Mouse (Mus musculus) embryo, embryonic 9.5 days (tissue): ENCODE results near the gene Mylk4.

Source experiments
- DNase-seq: peaks from one replicate; pipeline ENCODE4 v3.0.0-alpha.2; 2017; ENCODE audit errors: extremely low spot score

The Mylk4 gene

DNA sequence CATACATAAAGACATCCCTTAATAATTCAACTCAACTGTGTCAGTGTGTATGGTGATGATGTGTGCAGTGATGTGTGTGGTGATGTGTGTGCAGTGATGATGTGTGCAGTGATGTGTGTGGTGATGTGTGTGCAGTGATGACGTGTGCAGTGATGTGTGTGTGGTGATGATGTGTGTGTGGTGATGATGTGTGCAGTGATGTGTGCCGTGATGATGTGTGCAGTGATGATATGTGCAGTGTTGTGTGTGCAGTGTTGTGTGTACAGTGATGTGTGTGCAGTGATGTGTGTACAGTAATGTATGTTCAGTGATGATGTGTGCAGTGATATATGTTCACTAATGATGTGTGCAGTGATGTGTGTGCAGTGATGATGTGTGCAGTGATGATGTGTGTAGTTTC, 75.9 kb downstream of the Mylk4 start:
- DNase-seq: no peak

DNA sequence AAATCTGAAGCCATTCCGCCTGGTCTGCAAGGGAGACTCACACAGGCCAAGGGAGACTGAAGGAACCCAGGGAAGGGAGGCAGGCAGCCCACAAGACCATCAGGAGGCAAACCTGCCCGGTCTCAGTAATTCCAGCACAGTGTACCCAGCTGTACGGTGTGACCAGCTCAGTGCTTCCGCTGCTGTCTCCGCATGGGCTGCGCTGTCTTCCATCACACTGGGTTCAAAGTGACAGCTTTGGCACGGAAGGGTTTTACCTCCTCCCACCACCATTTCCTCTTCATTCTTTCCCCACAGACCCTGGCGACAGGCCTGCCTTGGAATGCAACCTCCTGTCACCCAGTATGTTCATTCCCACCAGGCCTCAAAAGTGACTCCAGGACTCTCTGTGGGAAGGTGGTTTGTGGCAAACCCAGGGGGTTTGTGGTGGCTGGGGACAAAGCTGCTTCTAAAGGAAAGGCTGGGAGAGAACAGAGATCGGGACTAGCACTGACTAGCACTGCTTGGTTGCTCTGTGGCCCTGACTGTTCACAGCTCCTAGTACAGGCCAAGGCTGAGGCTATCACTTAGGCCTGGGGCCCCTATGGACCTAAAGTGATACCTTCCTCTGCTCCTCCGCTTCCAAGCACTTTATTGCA, 77.0 kb downstream of the Mylk4 start:
- DNase-seq: peak; percentile 10

DNA sequence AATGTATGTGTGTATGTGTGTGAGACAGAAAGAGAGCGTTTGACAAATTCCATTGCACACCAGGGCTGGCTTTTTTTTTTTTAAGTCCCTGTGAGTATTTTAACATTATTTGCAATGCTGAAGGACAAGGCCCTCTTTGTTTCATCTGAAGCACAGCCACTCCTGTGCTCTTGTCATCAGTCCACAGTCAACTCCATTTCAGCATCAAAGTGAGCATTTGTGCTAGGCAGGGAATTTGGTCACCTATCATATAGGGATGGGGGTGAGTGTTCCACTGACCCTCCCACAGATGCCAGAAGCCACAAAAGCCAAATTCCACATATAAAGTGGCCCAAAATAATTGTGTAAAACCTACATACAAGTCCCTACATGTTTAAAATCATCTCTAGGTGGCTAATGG, 78.4 kb downstream of the Mylk4 start:
- no peak for DNase-seq

DNA sequence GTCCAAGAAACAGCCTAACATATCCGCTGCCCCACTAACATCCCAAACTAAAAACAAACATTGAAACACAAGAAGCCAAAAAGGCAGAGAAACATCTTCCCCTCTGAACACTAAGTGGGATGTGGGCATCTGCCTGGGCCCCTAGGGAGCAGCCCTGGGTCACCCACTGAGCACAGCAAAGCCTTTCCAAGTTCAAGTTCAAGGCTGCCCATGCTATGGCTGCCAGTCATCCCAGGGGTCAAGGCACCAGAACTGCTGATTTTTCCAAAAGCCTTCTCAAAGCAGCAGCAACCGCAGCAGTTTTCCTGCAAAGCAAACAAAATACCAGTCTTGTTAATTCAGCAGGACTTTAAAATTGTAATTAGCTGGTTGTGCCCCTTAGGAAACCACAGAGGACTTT, 78.8 kb downstream of the Mylk4 start:
- DNase-seq: no peak

DNA sequence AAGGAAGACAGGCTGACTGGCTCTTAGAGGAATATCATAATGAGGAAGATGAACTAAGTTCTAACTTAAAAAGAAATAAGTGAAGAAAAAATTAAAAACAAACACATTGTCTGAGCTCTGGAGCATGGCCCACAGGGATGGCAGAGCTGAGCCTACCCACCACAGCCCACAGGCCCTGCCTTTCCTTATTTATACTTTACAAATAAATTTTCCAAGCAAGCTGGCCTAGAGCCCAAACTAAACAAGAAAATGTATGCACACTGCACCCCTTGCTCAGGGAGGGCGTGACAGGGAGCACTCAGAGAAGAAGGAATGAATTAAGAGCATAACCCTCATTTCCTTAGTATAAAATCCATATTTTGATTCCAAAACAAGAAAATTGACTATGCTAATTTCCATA, 82.2 kb downstream of the Mylk4 start:
- DNase-seq: no peak

DNA sequence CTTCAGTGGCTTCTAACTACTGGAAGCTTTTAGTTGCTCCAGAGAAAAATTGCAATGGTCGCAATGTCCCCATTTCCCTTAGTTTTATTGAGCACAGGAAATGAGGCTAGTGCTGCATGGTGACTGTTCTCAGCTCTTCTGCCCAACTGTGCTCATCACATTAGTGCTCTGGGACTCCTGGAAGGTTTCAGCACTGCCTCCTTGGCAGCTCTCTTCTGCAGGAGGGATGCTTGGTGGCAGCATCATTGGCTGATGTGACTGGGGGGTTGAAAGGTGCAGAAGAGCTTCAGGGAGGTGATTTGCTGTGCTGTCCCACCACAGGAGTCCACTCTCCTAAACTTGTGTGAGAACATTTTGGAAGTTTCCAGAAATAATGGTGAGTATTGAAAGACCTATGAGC, 84.4 kb downstream of the Mylk4 start:
- DNase-seq: no peak

DNA sequence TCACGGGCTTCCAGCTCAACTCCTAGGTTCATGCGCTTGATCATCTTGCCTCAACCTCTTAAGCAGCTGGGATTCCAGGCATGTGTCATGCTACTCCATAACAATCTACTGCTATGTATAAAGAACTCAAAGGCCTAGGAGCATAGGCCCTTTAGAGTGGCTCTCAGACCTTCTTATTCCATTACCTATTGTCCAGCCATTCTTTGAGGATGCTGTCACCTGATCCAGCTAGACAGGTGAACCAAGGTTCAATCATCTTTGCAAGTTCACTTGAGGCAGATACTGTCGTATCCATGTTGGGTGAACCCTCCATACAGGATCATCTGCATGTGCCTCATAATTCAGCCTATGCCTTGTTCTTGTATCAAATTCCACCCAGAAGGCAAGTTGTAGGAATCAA, 84.8 kb downstream of the Mylk4 start:
- DNase-seq: no peak

DNA sequence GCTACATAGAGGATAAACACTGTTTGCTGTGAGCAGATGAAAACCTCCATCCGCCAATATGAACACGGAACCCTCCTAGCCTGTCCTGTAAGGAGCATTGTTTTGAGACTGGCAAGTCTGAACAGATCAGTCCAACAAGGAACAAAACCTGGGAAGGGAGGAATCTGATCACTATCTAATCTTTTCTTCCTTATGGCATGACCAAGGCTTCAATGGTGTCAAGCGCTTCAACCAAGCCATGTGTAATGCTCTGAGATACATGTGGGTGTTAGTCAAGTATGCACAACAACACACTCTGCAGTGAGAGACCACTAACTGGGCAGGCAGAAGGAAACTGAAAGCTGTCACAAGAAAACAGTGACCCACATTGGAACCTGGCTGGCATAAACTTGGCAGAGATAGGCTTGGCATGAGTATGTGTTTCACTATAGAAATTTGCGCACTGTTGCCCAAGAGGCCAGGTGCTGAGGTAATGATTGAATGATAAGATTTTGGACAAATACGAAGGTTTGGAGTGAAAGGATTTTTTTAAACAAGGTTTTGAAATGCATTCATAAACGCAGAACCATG, 89.8 kb downstream of the Mylk4 start:
- no peak for DNase-seq

DNA sequence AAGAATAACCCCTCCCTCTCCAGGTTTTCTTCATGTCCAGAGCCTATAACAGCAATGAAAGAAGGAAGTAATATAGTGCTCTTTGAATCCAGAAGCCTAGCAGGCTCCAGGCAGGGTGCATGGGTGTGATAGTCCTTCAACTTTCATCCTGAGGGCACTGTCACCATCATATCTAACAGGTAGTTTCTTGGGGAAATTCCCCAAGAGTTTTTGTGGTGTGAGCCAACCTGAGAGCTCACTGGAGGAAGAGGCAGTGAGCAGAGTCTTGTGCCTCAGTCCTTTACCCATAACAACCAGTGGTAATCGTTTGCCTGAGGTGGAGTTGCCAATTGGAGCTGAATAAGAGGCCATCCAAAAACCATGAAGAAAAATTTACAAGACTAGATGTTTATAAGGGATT, 91.2 kb downstream of the Mylk4 start:
- no peak for DNase-seq

DNA sequence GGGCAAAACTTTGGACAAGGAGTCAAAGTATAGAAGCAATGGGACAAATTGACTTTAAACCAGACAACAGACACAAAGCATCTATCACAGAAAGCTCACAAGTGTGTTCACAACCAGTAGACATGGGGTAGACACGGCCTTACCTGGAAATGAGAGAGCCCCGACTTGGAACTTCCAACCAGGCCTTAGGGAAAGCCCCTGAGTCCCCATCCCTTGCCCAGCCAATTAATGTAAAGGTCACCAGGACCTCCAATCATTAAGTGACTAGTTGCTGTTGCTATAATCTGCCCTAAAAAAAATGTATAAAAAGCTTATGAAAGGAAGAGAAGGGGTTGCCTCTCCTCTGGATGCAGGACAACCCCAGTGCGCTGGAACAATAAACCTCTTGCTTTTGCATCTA, 93.5 kb downstream of the Mylk4 start:
- DNase-seq: no peak

DNA sequence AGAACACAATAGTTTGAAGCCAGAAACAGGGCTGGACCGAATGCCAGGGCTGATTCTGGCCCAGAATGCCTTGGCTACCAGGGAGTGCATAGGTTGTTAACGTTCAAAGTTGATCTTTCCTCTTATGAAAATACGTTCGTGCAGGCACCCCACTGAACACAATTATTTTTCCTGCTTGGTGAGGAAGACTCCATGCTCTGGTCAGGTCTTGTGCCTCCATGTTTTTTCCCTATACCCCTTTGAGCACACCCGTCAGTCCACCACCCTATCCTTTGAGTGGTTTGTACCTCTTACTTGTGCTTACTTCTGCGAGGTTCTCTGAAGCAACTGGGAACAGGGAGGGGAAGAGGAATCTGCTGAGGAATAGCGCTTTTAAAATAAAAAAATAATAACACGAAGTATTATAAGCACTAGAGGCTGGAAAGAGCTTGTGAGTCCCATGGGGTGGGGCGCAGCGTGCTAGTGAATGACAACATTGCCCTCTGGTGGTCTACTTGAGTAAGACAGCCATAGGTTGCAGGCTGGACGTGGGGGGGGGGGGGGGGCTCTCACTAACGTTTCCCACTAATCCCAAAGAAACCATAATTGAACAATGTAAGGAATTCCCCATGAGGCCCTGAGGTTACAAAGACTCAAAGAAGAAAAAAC, 102.8 kb downstream of the Mylk4 start:
- peak; percentile 70 for DNase-seq

DNA sequence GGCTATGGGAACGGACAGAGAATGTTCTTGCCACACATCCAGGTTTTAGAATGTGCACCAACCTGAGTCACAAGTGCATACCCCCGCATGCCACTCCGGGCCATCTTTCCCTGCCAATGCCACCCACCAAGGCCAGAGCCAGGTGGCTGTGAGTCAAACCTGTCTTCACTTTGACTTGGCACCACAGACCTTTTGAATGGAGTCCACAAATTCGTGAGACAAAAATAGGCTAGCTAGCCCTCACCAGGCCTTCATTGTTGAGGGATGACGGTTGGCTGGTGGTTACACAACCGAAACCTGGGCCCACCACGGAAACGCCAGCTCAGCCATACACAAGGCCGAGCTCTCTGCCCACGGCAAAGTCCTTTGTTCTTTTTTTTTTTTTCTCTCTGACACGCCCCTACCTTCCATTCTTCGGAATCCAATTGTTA, 103.6 kb downstream of the Mylk4 start:
- no peak for DNase-seq

DNA sequence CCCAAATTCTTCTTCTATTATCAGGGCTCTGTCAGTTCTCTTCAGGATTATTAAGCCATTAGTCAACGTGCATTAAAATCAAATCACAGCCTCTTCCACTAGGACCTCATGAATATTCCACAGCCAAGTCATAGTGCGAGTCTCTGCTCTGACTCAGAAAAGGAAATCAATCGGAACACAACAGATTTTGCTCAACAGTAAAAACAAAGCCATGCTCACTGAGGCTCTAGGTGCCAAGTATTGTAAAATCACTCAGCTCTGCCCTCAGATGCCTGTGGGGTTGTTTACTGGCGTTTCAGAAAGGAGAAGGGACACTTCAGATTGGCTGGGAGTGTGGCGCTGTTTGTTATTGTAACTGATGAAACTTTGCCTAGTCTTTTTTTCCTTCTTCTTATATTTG, 104.8 kb downstream of the Mylk4 start:
- no peak for DNase-seq

DNA sequence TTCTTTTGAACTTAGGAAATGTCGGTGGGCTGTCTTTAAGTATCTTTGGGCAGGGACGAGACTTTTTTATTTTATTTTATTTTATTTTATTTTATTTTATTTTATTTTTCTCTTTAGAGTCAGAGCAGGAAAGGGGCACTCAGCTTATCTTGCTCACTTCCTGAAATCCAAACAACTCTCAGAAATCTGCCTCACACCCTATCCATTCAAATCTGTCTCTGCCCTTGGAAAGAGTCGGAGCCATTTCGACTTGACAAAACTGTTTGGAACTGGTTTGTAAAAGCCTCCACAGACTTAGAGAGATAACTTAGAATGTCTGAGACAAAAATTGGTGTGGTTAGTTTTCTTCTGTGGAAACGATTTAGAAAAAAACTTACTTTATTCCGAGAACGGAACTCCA, 113.0 kb downstream of the Mylk4 start:
- DNase-seq: no peak

DNA sequence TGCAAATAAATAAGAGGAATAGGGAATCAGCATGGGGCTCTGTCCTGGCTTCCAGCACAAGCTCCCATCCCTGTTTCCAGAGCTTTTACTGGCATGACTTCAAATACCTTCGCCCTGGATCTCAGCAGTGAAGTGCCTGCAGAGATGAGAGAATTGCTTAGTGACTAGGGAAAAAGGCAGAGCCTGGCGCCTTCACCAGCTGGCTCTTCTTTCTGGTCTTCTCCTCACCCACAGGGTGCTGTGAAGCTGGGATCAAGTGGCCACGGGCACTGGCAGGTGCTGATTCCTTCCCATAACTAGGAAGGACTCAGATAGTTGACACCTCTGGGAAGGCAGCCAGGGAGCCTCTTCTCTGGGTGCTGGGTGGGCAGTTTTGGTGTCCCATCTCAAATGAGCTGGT, 115.5 kb downstream of the Mylk4 start:
- DNase-seq: no peak

DNA sequence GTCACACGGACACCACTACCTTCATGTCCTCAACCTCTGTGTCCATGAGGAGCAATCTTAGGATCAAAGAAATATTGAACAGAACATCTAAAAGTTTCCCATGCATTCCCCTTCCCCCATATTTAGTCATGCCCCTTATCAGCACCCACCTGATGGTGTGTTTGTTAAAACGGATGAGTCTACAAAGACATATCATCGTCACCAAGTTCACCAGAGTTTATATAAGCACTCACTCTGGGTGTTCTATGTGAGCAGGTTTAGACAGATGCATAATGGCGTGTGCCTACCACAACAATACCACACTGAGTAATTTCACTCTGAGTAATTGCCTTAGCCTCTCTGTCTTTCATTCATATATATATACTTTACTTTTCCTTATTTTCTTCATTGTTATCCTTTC, 116.4 kb downstream of the Mylk4 start:
- no peak for DNase-seq

DNA sequence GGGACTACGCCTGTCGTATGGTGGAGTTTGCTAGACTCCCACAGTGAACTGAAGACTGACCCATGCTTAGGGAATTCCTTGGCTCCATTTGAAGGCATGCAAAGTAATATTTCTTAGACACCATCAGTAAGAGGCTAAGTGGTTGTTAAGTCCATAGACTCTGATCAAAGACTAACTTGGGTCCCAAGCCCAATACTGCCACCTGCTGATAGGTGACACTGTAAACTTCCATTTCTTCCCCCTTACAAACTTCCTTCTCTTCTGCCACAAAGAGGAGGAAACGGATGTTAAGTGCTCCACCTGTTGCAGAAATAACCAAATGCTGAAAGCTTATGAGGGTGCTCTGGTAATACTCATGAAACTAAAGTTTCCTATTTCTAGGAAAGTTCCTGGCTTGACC, 121.7 kb downstream of the Mylk4 start:
- DNase-seq: no peak

DNA sequence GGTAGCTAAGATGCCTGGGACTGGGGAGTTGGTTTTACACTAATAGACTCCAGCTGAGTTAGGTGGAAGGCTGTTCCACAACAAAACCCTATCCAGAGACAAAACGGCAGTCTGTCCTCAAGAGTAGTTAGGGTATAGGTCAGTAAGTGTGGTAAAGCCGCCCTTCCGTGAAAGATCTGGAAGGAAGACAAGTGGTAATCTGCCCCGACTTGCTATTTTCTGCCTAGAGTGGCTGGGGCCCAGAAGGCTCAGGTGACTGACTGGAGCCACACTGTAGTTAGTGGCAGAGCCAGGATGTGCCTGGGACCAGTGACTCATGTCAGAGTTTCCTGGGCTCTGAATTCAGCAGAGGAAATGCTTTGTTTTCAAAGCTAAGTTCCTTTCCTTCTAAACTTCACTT, 123.5 kb downstream of the Mylk4 start:
- DNase-seq: no peak

DNA sequence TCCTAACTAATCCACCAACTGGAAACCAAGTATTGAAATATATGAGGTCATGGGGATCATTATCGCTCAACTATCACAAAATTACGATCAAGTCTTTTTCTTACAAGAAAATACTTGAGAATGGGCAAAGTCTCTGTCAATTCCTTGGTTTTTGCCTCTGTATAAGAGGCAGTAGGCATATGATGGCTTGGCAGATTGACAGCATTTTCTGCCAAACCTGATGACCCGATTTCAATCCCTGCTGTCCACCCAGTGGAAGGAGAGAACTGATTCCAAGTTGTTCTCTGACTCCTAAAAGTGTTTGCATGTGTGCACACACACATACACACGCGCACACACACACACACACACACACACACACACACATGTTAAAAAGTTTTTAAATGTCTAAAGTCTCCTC, 124.5 kb downstream of the Mylk4 start:
- DNase-seq: no peak

DNA sequence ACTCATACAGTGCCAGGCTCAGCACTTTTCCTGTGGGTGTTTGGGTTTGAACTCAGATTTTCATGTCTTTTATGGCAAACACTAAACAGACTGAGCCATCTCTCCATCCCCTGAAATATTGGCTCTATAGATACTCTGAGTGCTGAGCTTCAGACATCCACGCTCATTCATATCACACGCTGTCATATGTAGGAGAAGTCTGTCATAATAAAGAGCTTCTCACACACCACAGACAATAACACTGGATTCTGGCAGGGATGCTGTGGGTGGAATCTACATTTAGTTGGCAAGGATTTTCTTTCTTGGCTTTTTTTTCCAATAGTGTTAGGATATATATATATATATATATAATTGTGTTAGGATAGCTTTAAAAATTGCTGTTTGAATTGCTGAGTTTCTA, 126.2 kb downstream of the Mylk4 start:
- no peak for DNase-seq
